Mouse (Mus musculus) liver, adult 2 months (tissue): ENCODE data around the gene Ryr3.

Source experiments
- CTCF ChIP-seq: fragments of 200-500 bp; IDR thresholded peaks from 2 replicates; pipeline ENCODE4 v1.5.1; 2011; ENCODE audit warnings: low read depth, low read length, control low read depth
- POLR2A ChIP-seq: fragments of 200-500 bp; IDR thresholded peaks from 2 replicates; pipeline ENCODE4 v1.6.1; 2011; ENCODE audit warnings: low read length, control low read depth; ENCODE audit not compliant: insufficient read depth; ENCODE audit errors: extremely low read depth

DNA sequence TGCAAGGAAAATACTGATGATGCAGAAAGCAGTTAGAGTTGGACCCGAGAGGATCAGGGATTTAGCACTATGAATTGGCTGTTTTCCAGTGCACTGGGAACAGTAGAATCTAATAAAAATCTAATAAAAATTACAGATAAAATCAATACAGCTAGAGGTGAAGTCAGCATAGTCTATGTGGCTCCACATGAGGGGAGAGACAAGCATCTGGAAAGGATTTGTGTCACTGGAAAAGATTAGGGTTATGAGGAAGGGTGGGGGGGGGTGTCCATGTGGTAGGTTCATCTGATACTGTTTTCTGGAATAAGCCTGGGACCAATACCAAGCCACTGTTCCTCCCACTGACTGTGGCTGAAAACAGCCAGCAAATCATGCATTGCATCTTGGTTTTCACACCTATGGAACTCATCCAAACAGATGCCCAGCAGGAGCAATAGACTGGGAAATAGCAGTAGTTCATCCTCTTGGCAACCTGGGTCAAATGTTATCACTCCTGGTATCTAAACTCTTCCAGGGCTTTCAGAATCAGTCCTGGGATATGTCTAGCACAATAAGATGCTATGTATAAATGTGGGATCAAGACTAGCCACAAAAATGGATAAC, 233.9 kb downstream of the Ryr3 start:
- no peak for TF ChIP-seq POLR2A
- no peak for TF ChIP-seq CTCF
